Mouse (Mus musculus) embryonic fibroblast, embryonic 13.5 days (primary cell): ENCODE data around the gene Trabd2b.

ENCODE experiments used
- CTCF ChIP-seq: IDR thresholded peaks from 2 replicates; pipeline ENCODE4 v1.5.1; 2011; ENCODE audit warnings: mild to moderate bottlenecking, control low read depth, low read length, moderate library complexity, borderline replicate concordance; ENCODE audit not compliant: insufficient read depth
- POLR2A ChIP-seq: IDR thresholded peaks from 2 replicates; pipeline ENCODE4 v1.6.1; 2011; ENCODE audit warnings: low read depth, mild to moderate bottlenecking, control low read depth, low read length, moderate library complexity

DNA sequence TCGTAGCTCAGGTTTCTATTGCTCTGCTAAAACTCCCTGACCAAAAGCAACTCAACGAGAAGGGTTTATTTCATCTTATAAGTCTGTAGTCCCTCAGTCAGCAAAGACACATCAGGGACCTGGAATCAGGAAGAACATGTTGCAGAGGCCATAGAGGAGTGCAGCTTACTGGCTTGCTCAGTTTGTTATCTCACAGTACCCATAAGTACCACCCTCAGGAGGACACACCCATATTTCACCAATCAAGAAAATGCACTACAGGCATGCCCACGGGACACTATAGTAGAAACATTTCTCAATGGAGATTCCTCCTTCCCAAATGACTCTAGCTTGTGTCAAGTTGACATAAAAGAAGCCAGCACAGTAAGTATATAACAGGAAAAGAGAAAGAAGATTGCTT lies 143.0 kb downstream of the Trabd2b start:
- no peak for TF ChIP-seq POLR2A
- TF ChIP-seq CTCF, result no peak
